Mouse (Mus musculus): ENCODE results near the gene Gm16440.
"Not testable (repeated sequence)": the region's sequence is repeated elsewhere in the genome, so short reads cannot be mapped to it uniquely, and the experiment has no call there.

Gm16440 gene

GRCm38 (mm10) chr14:6390219-6390618, at the start of gene Gm16440:
TSS of gene Gm16440 (minus strand) at chr14:6390319.
- DNase-seq (ENCODE audit: low spot score in 2 of 2): not testable (repeated sequence)

GRCm38 (mm10) chr14:6426766-6427165, 36.6 kb upstream of the Gm16440 start:
- DNase-seq (ENCODE audit: low spot score in 2 of 2): peak; percentile 2 to 10

GRCm38 (mm10) chr14:6426353-6426752, 36.2 kb upstream of the Gm16440 start:
- DNase-seq (ENCODE audit: low spot score in 2 of 2): peak in 1 of 2 experiments; percentile 1

- DNase-seq (ENCODE audit: low spot score in 2 of 2): not testable (repeated sequence)
These were observed 22.3 kb upstream of the Gm16440 start, which contains the start of gene Gm3591 for GRCm38 (mm10) chr14:6412382-6412781. TSS of gene Gm3591 (minus strand) at chr14:6412482.

- not testable (repeated sequence) for DNase-seq (ENCODE audit: low spot score in 2 of 2)
These were observed 46.5 kb downstream of the Gm16440 start, which contains the start of gene Gm3618 for GRCm38 (mm10) chr14:6343578-6343977. TSS of gene Gm3618 (minus strand) at chr14:6343678.
